Mouse (Mus musculus) kidney, postnatal 4 days (tissue): ENCODE data around the gene Sucnr1.
A peak's percentile ranks its signal among the peaks of the same experiment; 100 is the strongest.
"Not testable (repeated sequence)": the region's sequence is repeated elsewhere in the genome, so short reads cannot be mapped to it uniquely, and the experiment has no call there.

Experiments
- DNase-seq, 2 experiments: peaks; one replicate each; pipeline ENCODE4 v3.0.0; 2021; ENCODE audit warnings: mixed read lengths in 2 of 2

Sucnr1 gene

DNA sequence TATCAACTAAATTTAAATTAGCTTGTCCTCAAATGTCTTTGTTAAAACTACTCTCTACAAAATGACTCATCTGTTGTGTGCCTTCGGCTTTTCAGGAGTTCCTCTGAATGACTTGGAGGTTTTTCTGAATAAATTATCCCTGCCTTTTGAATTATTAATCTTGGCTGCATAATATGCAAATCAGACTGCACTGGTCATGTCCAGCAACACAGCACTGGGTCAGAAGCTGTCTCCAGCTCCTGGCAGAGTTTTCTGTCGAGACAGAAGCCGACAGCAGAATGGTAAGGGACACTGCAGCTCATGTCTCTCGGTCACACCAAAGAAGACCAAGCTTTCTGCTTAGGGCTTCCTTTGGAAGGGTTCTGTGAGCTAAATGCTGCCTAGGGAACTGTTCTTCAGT is at the start of gene Sucnr1:
Sucnr1 (plus strand) TSS at position 222 of the 400 bp plus-strand sequence.
- DNase-seq = peak; percentile 36 to 58

DNA sequence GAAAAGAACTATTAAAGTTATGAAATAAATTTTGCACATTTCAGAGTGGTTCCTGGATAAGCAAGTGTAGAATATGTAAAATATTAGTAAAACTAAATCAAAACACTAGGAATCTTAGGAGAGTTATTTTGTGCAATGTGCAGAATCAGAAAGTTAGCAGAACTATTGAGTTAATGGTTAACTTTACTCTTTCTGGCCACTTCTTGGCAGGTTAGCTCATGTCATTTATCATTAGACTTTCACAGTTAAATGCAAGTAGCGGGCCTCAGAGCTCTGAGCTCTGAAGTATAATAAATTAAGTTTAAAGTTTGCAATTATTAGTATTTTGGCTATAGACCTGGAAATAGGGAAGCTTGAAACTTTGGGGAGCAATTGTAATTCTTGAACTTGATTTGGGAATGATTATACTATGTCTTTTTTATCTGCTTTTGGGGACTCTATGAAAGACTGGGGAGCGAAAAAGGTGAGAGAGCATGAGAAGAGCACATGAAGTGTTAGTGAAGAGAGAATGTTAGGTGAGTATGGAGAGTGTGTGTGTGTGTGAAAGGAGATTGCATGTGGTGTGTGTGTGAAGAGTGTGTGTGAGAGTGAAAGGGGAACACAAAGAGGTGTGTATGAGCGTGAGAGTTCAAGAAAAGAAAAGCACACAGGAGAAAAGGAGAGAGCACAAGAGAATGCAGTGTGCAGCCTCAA is 35.3 kb upstream of the Sucnr1 start:
- DNase-seq = no peak

DNA sequence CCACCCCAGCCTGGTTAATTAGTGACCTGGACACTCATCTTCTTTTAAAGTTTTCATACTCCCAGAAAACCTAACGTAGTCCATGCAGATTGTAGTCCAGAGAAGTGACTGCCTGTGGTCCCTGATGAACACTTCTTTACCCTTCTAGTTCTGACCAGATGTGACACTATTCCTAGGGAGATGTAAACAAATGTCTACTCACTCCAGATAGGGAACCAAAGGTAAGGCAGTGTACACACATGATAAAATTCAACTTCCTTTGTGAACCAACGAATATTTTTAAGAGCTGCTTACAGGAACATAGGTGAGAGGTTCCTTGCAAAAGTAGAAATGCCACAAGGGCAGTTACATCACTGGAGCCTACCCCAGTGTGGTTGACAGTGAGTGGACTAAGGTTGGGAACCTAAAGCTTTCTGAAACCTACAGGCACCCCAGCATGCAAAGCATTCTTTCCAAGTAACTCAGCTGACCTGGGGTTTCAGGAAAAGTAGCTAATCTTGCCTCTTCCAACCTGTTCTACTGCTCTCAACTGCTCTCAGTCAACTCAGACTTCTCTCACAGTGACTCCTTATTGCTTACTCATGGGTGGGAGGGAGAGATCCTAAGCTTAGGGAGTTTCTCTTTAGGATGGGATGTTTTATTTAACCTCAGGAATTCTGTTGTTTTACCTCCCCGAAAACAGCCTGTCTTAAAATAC is 28.3 kb upstream of the Sucnr1 start:
- DNase-seq = no peak

DNA sequence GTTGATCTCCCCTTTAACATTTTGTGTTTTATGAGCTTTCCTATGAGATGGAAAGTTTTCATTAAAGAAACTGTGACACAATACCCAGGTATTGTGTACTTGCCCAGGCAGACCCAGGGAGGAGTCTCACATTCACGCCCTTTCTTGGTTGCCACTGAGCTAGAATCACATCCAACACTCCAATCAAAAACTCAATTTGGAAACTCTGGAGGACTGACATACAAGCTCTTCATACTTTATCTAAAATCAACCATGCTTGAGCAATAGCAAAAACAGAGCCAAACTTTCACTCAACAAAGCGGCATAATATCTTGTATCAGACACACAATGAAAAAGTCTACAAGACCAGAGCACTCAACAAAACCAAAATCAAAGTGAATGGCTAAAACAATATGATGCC is 27.7 kb upstream of the Sucnr1 start:
- no peak for DNase-seq

DNA sequence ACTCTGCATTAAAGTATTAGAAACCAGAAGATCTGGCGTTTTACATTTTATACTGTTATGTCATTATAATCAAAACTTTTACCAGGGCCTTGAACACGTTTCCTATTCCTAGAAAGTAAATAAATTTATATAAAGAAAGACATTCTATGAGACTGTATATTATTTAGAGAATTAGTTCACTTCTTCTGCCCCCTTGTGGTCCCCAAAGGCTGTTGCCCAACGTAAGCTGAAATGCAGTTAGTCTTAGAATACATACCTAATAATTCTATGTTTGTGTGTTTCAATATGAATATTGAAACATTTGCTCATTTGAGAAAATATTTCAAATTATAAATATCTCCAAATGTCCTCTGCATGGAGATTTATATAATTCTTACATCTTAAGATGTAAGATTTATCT is 25.2 kb upstream of the Sucnr1 start:
- DNase-seq = peak; percentile 16 to 19

DNA sequence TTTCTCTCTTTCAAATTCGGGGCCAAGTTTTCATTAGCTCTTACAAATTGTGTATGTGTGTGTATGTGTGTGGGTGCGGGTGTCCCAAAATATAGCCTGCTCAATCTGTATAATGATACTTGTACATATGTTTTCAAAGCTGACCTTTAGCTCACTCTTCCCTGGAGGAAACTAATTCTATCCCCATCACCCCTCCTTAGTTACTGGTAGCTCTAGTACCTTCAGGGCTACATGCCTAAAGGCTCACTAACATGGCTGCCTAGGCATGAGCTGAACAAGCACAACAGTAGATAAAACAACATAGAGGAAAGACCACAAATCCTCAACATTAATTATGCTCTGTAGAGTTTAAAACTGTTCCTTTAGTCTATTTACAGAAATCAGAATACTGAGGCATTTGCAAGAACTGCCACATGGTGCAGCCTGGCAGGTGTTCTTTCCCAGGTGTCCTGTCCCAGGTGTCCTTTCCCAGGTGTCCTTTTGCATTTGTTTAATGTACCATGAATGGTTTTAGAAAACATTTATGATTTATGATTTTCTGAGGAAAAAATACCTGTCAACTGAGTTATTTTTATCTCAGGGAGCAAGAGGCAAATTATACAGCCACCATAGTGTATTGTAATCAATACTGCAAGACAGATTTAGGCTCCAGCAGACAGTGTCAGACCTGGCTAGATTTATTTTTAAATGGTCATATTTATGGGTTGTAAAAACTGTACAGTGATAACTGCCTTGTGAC is 24.4 kb upstream of the Sucnr1 start:
- no peak for DNase-seq

DNA sequence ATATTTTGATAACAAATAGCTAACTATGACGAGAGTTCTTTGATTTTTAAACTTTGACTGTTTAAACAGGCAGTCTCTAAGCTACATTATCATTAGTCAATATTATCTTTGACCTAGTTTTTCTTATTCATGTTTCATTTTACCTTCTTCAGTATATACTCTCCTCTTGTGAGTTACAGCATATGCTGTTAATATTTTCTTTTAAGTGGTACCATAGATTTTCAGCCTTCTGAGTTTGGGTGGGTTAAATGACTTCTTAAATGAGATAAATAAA is 23.9 kb upstream of the Sucnr1 start:
- no peak for DNase-seq

DNA sequence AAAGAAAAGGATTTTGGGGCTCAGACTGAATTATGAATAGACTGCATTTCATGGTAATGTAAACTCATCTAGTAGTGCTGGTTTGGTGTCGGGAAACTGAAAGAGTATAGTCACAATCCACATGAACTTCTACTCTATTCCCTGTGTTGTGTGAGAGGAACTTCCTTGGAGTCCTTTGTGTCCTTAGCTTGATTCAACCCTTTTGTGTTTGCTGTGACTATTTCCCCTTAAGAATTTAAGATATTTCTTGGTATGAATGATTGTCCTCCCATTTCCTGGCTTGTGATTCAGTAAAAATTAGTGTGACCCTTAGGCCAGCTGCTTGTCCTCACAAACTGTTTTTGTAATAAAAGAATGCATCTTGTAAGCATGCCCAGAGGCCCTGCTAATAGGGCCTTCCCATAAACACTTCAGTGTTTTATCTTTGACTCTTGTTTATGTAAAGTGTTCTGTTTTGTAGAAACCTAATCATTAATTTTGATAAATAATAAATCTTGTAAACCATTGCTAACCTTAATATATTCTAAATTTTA is 2.7 kb upstream of the Sucnr1 start:
- DNase-seq = peak; percentile 29 to 32

DNA sequence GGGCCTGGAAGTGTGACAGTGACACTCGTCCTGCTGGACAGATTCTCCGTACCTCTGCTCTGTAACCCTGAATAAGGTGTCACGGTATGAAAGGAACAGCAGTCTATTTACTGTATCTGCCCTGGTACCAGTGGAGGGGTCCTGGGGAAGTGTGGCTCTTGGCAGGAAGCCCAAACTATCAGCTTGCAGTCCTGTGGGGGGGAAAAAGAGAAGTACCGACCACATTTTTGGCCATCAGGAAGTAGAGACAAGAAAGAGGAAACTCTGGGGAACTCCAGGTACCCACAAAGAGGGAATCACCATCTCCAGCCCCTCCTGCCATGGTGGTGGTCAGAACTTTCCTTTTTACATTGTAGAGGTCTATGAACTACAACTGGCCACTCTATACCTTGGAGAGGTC is 1.1 kb upstream of the Sucnr1 start:
- peak in 1 of 2 experiments; percentile 20 for DNase-seq

DNA sequence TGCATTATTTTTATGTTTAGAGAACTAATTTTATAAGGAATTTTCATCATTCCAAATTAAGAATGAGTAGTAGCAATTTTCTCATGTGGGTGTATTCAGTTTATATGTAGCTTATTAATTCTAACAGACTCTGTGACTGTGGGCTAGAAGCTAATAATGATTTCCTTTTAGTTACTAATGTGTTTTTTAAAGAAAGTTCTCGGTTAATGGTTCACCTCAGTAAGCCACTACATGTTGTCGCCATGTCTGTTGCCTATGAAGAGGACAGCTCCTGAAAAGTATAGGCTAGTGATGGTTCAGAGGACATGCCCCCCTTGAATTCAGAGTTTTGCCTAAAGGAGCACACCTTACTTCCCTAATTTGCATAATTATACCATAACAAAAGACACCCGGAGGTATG is 1.1 kb downstream of the Sucnr1 start:
- no peak for DNase-seq

DNA sequence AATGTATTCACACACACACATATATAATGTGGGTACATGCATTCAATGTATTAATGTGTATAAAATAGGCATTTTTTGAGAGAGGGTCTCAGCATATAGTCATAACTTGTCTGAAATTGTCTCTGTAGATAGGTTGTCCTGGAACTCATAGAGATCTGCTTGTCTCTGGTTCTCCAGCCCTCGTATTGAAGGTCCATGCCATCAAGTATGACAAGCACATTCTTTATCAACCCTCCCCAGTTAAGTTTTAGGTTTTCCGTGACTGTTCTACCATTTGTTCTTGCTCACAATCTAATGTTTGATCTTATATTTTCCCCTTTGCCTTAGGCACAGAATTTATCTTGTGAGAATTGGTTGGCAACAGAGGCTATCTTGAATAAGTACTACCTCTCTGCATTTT is 4.1 kb downstream of the Sucnr1 start:
- DNase-seq = no peak

DNA sequence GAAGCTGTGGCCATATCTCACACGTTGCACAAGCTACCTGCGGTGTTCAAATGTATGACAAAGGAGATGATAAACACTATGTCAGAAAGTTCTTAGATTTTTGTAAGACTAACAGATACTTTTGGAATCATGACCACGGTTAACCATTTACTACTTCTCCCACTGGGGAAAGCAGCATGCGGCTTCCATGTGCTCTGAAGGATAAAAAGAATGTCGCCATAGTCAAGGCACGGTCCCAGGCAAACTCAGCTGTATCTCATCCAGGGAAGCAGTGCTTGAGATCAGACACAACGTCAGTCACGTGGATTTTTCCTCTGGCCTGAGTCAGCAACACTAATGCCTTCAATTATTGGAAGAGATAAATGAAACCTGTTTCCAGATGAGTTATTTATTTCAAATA is 9.7 kb downstream of the Sucnr1 start:
- no peak for DNase-seq

DNA sequence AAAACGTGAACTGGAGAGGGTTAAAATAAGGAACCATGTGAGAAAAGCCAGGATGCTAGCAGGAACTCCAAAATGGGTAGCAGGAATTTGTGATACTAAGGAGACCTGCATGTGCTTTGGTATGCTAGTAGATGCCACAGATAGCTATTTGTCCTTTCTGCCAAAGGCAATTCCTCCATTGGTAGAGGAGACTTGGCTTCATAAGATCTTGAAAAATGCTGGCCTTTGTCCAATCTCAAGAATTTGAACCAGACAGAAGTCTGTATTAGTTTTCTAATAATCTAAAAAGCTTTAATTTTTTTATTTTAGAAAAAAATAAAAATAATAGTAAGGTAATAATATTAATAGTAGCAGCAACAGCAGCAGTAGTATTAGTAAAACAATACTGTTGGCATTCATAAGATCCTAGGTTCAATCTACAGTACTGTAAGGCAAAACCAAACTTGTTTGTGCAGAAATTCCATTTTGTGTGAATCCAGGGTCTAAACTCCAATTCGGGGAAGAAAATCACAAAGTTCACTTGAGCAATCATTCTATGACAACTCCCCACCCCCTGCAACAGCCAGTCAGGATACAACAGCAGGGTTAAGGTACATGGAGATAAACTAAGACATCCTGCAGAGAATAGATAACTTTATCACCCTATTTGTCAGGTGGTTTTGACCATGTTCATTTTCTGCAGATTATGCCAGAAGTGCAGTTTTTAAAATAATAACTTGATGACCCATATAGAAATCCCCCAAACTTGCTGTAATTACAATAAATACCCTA is 12.9 kb downstream of the Sucnr1 start:
- no peak for DNase-seq

DNA sequence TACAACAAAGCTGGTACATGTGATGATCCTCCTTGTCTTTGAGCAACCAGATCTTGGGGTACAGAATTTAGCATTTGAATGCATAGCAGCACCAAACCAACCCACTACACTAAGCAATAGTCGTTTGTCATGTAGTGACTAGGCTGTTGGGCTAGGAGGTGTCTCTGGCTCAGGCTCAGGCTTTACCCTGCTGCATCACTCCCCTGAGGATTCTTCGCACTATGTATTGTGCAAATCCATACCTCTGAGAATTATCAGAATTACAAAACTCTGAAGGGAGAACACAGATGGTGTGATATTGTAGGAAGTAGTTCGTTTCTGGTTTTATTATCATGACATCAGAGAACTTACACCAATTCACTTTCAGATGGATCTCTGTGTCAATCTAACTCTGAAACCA is 15.3 kb downstream of the Sucnr1 start:
- DNase-seq = no peak

DNA sequence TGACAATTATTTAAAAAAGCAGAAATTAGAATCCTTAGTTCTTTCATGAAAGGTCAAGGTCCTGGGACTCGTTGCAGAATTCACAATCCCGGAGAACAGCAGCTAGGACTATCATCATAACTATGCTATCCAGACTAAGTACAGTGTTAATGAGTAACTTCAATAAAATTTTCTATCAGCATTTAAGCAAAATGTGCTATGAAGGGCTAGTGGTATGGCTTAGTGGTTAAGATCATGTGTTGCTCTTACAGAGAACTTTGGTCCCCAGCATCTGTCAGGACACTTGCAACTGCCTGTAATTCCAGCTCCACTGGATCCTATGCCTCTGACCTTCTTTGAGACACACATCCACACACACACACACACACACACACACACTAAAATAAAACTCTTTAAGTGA is 15.8 kb downstream of the Sucnr1 start:
- DNase-seq = no peak

DNA sequence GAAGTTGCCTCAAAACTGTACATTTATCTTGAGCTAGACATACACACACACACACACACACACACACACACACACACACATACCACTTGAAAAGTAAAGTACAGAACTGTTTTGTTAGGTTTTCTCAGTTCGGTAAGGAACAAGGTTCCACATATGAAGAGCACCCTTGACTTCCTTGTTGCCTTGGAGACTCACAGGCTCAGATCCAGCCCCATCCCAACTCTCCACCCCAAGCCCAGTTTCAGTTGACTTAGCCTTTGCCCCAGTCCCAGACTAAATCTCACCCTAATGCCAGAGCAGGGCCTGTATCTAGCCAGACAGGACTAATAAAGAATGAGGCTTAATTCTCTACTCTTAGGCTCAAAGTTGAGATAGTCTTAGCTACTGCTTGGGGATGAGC is 16.9 kb downstream of the Sucnr1 start:
- no peak for DNase-seq

DNA sequence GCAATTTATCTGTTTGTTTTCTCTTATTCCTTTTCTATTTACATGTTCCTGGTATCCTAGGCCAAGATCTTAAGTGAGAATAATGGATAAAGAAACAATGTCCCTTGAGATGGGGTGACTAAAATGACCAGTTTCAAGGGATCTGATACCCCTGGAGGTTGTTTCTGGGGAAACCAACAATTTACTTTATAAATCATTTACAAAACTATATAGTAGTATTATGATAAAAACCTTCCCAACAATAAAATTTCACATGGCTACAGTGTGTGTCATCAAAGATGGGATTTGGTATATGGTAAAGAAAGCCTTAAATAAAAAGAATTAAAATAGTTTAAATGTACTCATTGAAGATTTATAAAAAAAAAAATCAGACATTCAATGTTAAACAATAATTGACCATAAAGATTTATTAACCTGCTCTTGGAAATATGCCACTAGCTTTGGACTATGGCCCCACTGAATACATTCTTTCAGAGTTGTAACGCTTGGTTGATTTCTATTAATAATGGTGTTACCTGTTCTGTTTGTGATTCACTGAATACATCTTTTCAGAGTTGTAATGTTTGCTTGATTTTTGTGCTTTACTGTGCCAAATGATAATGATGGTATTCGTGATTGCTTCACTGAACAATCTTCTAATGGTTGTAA is 22.9 kb downstream of the Sucnr1 start:
- no peak for DNase-seq

DNA sequence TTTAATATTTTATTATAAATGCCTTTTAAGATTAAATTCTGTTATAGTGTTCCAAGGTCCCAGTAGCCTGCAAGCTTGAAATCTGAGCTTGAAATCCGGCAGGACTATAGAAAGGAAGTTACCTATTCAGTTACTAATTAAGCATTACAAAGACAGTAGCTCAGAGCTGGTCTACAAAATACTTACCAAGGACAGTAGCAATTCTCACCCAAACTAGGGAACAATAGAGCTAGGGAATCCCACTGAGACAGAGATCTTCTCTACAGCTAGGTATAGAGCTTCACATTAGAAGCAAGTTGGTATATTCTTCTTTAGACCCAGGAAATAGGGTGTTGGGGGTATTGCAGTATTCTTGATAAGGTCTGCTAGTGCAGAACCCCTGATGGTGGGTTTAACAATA is 24.8 kb downstream of the Sucnr1 start:
- DNase-seq = not testable (repeated sequence)

DNA sequence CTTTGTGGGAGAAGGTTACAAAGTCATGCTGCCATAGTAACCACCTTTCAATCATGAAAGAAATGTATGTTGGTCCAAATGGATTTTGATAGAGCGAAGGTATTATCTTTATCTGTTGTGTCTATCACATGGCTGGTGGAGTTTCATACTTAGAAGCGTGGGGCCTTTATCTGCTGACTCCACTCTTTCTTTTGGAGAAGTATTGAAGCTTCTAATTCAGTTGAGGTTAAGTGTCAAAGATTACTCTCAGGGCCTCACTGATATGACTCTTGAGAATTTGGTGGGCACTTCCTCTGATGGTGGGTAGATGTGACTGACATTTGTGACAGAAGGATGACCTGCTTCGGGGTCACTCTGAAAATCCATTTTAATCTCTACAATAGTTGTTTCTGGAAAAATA is 26.1 kb downstream of the Sucnr1 start:
- DNase-seq = no peak

DNA sequence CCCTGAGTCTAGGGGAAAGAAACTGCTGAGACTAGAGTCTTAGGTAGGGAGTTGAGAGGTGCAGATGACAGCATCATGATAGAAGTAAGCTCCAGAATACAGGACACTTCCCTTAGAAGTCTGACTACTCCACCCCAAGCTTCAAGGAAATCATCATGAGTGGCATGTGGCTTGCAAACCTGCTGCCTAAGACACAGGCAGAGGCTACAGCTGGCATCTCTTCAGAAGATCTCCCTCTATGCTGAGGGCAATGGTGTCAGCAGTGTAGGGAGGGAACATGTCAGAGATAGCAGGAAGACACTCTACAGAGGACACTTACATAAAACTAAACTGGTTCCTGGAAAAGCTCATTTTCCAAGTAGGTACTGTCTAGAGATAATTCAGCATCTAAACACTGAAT is 27.1 kb downstream of the Sucnr1 start:
- no peak for DNase-seq

DNA sequence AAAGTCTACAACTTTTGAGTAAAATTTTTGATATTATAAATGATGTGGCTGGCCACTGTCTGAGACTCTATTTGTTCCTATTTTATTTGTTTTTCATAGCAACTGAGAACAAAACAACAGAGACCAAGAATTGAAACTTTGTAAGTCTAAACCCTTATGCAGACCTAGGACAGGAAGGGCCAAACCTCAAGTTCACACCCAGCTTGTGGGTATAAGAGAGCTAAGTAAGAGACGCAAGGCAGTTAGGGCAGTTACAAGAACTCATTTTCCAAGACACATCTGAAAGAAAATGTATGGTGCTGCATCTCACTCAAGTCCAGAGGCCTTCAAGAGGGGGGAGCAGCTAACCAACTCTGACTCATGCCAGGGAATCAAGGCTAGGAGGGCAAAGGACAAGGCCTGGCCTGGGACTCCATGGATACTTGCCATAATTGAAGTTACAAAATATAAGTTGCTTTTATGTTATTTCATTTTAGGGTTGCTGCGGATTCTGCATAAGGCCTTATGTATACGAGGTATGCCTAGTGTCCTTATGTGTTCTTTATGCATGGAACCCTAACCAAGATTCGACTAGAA is 29.6 kb downstream of the Sucnr1 start:
- DNase-seq = no peak

DNA sequence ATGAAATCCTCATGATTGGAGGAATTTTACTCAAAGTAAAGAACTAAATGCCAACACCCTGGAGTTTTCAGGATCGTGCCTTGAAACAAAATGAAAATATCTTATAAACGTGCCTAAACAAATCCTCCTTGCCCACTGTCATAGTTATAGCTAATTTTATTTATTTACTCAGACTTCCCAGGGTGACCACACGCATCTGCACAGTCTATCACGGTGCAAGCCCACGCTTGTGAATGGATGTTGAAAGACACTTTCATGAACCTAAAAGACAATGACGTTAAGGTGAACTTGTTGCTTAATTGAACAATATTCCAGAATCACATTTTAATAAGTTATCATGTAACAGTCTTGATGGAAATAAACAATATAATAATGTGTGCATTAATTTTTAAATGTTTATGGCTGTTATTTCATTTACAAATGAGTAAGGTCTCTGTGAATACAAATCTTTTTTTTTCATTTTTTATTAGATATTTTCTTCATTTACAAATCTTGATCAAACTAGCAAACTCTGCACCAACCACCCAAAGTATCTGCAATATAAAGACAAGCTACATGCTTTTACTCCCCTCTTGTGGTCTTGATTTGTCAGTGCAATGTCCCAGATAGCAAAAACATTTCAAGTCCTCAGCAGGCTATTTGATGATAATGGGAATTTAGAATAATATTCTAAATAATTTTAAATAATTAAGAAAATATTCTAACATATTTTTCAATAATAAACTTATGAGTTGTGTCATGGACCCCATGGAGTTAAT is 30.4 kb downstream of the Sucnr1 start:
- DNase-seq = no peak
